Mouse (Mus musculus) erythroblast, embryonic 14.5 days (primary cell): ENCODE data around the gene Cenpo.

Source experiments
- GATA1 ChIP-seq: IDR thresholded peaks from 2 replicates; pipeline ENCODE4 v1.6.1; 2012; ENCODE audit warnings: low read length, inconsistent platforms, mixed read lengths
- TAL1 ChIP-seq: IDR thresholded peaks from 3 replicates; pipeline ENCODE4 v1.6.1; 2012; ENCODE audit warnings: low read length, inconsistent platforms, mixed read lengths

DNA sequence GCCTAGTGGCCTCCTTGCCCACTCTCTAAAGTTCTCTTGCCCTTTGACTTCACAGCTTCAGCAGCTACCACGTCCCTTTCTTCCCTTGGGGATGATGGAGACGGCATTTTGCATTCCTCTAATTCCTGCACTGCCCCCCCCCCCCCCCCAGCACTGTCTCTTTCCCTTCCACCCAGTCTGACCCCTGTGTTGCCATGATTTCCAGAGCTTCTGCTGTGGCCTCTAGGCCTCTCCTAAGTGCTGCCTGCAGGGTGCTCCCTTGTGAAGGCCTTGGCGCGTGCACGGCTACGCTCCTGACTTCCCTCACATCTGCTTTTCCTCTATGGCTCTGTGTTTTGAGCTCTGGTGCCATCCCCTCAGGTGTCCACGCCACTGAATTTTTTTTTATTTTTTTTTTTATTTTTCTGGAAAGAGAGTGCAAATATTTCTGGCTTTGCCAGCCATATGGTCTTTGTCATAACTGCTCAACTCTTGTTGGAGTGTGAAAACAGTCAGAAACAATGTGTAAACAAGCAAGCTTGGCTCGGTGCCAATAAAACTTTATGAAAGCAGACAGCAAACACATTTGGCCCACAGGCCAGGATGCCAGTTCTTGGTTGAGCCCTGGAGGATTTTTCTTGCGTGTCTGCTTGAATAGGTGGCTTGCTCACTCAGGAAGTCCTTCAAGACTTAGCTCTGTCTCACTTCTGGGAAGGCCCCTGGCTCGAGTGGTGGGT lies 40.9 kb downstream of the Cenpo start:
- TF ChIP-seq GATA1 = no peak
- no peak for TF ChIP-seq TAL1
